Mouse (Mus musculus): ENCODE data around the gene Wscd2.
A peak's percentile ranks its signal among the peaks of the same experiment; 100 is the strongest.

Gene Wscd2

GRCm38 (mm10) chr5:113611131-113611530 lies 121.0 kb downstream of the Wscd2 start:
- no peak for DNase-seq (ENCODE audit: low read depth, low spot score)

GRCm38 (mm10) chr5:113611771-113612233 lies 121.7 kb downstream of the Wscd2 start:
- DNase-seq (ENCODE audit: low read depth, low spot score), result no peak

- DNase-seq (ENCODE audit: low read depth, low spot score), result no peak
These were observed 128.6 kb downstream of the Wscd2 start for GRCm38 (mm10) chr5:113618716-113619115.

DNA sequence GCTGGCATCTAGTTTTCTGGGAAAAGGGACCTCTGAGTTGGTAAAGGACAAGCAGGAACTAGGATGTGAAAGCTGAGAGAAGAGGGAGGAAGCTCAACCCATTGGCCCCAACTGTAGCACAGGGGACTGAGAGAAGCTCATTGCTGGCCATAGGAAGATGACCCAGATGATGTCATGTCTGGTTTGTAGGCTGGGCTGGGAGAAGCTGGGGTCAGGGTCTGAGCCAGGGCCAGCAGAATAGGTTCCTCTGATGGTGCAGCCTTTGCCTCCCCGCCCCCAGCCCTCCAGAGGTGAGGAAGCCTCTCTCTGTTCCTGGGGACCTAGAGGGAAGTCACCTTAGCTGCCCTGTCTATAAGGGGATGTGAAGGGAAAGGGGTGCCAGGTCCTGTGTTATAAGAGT lies 129.0 kb downstream of the Wscd2 start:
- DNase-seq (ENCODE audit: low read depth, low spot score), result no peak

GRCm38 (mm10) chr5:113620130-113620716 lies 130.1 kb downstream of the Wscd2 start:
- peak; percentile 59 for DNase-seq (ENCODE audit: low read depth, low spot score)

DNA sequence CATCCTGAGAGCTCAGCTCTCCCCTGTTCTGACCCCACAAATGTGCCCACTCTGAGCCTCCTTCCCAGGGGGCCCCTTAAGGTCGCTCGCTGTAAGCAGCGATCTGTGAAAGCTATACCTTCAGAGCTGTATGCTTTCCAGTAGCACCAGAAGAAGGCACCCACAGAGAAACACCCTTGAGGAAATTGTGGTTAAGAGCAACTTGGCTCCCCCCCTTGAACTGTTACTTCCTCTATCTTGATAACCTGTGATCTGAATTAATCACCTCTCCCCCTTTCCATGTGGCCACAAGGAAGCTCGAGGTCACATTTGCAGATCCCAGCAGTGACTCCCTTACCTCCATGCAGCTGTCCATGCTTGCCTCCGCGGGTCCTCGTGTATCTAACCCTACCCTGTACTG lies 130.9 kb downstream of the Wscd2 start:
- no peak for DNase-seq (ENCODE audit: low read depth, low spot score)

DNA sequence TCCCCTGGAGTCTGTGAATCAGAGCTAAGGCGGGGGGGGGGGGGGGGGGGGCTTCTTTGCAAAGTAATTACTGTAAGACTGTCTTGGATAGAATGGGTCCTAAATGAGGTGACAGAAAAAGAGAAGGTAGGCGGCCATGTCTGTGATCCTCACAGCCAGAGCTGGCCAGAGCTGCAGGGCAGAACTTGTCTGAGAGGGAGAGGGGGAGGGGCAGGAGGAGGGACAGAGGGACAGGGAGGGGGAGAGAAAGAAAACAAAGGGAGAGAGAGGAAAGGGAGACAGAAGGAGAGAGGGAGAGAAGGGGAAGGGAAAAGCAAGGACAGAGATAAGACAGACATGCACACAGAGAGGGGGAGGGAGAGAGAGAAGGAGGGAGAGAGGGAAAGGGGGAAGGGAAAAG lies 132.9 kb downstream of the Wscd2 start:
- DNase-seq (ENCODE audit: low read depth, low spot score), result no peak

- no peak for DNase-seq (ENCODE audit: low read depth, low spot score)
These were observed 134.9 kb downstream of the Wscd2 start for GRCm38 (mm10) chr5:113625068-113625467.

DNA sequence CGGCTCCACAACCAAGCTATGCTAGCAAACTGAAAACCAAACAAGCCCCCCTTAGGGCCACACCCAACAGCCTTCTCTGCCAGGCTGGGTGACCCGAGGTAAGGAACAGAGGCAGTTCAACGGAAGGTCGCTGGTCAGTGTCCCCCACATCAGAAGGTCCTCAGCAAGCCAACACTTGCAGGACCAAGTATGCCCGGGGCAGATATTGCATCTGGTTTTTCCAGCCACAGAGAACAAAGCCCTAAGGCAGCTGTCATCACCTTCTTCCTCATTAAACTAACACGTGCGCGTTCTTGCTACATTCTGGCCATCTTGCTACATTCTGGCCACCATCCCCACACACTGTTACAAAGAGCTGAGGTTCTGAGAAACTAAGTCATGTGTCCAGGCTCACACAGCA lies 136.2 kb downstream of the Wscd2 start:
- no peak for DNase-seq (ENCODE audit: low read depth, low spot score)

DNA sequence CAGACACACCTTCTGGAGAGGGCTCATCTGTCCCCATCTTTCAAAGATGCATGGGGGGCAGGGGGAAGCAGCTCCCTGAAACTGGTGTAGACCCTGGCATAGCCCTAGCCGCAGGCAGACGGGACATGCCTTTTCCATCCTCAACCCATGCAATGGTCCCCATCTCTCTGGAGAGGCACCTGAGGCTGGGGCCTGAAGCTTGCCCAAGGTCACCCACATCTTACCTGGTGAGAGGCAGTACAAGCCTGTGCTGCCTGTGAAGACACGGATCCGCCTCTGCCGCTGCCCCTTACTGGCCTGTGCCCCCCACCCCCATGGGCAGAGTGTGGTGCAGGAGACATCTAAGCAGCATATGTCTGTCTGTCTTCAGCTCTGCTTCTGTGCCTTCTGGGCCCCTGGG lies 136.9 kb downstream of the Wscd2 start:
- no peak for DNase-seq (ENCODE audit: low read depth, low spot score)

GRCm38 (mm10) chr5:113627820-113628437 lies 137.8 kb downstream of the Wscd2 start:
- DNase-seq (ENCODE audit: low read depth, low spot score), result no peak

- DNase-seq (ENCODE audit: low read depth, low spot score), result no peak
These were observed 139.1 kb downstream of the Wscd2 start for GRCm38 (mm10) chr5:113629248-113629647.

GRCm38 (mm10) chr5:113630116-113630515 lies 140.0 kb downstream of the Wscd2 start:
- DNase-seq (ENCODE audit: low read depth, low spot score), result no peak

GRCm38 (mm10) chr5:113633037-113633714 lies 143.0 kb downstream of the Wscd2 start:
- no peak for DNase-seq (ENCODE audit: low read depth, low spot score)

DNA sequence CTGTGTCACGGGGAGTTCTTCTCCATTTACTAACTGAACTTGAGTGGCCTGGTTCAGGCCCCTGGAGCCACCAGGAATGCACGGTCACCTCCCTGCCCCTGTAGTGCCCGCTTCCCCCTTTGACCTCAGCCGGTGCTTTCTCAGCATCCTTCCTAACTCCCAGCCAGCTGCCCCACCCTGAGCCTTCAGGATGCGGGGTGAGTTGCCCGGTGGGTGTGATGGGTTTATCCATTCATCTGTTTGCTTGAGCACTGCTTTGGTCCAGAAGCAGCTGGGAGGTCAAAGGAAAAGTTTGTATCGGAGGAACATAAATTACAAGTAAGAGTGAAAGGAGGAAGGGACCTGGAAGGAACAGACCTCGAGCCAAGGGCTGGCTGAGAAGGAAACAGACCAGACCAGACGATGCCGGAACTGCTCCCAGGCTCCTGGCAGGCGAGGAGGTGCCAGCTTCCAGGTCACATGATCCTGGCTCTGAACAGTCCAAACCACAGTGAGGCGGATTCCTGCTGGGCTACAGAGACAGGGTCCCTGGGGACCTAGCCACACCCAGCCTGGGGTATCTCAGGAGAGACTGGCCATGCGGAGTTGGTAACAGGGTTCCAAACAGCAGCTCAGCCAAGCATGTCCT lies 144.0 kb downstream of the Wscd2 start:
- peak; percentile 44 for DNase-seq (ENCODE audit: low read depth, low spot score)

DNA sequence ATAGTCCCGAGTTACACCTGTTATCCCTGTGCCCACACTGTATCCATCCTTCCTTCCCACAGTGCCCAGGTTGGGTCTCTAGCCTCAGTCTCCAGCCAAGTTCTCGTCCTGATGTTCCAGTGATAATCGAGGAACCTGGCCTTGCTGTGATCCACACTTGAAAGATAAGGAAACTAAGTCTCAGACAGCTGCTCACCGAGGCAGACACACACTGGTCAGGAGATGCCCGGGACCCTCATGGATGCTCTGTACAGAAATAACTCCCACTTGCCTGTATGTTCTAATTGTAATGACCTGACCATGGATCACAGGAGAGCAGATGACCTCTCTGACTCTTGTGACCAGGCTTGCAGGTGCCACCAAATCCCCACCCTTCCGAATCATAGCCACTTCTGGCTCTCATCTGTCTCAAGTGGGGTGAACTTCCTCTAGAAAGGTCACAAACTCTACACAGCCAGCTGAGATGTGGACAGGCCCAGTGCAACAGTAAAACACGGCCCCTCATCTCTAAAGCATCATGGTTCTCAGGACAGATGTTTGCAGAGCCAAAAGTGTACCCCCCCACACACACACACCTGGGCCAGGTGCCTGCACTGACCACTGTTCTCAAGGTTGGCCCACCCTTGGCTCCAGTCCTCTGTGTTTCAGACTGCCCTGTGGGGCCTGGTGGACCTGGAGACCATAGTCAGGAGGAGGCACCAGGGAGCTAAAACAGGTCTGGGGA lies 144.9 kb downstream of the Wscd2 start:
- no peak for DNase-seq (ENCODE audit: low read depth, low spot score)

DNA sequence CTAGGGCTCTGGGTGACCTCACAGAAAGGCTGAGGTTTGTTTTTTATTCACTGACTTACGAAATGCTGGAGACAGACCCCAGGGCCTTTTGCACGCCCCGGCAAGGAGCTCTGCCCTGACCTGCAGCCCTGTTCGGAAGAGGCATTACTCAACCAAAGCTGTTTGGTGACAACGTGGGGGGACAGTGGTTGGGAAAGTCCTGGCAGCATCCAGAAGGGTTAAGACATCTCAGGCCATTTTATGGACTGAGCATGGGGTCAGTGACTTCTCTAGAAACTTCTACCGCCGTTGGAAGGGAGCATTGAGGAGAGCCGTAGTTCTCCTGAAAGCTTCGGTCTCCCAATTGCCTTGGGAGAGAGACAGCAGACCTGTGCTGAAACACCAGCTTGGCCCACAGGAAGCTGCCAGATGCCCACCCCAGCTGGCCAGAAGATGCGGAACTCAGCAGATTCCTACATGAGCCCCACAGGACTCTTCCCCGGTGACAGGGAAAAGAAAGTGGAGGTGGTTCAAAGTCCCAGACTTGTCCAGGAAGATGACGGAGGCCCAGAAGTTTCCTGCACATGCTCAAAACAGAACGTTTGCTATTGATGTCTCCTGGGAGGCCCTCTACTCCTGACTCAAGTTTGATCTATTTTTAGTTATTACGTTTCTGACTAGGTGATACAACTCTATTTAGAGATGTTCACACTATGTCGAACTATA lies 145.9 kb downstream of the Wscd2 start:
- no peak for DNase-seq (ENCODE audit: low read depth, low spot score)

DNA sequence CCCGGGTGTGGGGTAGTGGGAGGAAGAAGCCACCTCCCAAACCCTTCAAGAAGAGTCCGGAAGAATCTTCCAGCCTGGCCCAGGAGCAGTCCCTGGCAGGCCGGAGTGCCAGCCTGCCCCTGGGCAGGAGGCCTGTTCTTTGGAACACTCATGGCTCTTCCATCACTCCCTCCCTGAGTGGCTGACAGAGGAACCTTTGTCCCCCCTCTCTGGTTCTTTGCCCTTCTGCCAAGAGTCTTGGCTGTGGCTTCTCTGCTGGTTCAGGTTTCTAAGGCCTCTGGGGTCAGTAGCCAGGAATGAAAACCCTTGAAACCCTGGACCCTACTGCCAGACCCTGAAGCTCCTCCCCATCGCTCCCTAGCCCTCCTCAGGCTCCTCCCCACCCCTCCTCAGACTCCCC lies 147.5 kb downstream of the Wscd2 start:
- no peak for DNase-seq (ENCODE audit: low read depth, low spot score)

DNA sequence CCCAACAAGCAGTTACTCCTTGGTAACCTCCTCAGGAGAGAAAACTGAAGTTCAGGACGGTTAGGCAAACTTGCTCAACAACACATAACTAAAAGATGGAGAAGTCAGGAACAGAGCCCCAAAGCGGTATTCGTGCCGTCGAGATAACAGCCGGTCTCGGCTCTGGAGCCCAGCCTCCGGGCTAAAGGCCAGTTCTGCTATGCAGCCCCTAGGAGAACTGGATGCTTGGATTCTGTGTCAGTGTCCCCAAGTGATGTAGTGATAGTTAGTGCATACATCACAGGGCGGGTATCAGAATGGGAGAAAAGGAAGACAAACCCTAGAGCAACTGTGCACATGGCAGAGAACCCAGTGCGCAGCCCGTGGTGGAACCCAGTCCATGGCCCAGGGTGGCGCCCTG lies 147.9 kb downstream of the Wscd2 start:
- DNase-seq (ENCODE audit: low read depth, low spot score), result no peak

GRCm38 (mm10) chr5:113639126-113639525 lies 149.0 kb downstream of the Wscd2 start:
- no peak for DNase-seq (ENCODE audit: low read depth, low spot score)
